Mouse (Mus musculus) kidney, embryonic 14.5 days (tissue): ENCODE data around the gene Mfsd2a. TPM values are rescaled to one million over a fixed set of nuclear protein-coding genes. Genes with fewer than 3 reads are reported as not detected.

Experiments
- ATAC-seq: fragments of 200-750 bp; cut with Nextera tagmentation; 2 replicates; pipeline ENCODE4 v1.8.0; 2017; ENCODE audit warnings: moderate number of reproducible peaks, mild to moderate bottlenecking, moderate TSS enrichment, moderate library complexity; ENCODE audit not compliant: low FRiP score, low TSS enrichment
- H3K27ac ChIP-seq: fragments of 300-500 bp; sonication (generic); 2 replicates; pipeline ENCODE4 v1.5.1; 2014; ENCODE audit warnings: low read depth, mild to moderate bottlenecking, low read length, moderate library complexity, mixed read lengths
- H3K27me3 ChIP-seq: fragments of 300-500 bp; sonication (generic); 2 replicates; pipeline ENCODE4 v1.6.1; 2014; ENCODE audit warnings: mild to moderate bottlenecking, low read length; ENCODE audit not compliant: control insufficient read depth, insufficient read depth
- H3K36me3 ChIP-seq: fragments of 300-500 bp; sonication (generic); 2 replicates; pipeline ENCODE4 v1.6.1; 2014; ENCODE audit warnings: low read length, mixed read lengths; ENCODE audit not compliant: control insufficient read depth, insufficient read depth
- H3K4me1 ChIP-seq: fragments of 300-500 bp; sonication (generic); 2 replicates; pipeline ENCODE4 v1.6.1; 2014; ENCODE audit warnings: low read length, mixed read lengths; ENCODE audit not compliant: control insufficient read depth, insufficient read depth
- H3K4me2 ChIP-seq: fragments of 300-500 bp; sonication (generic); replicated peaks from 2 replicates; pipeline ENCODE4 v1.6.1; 2014; ENCODE audit warnings: low read depth, mild to moderate bottlenecking, low read length
- H3K4me3 ChIP-seq: fragments of 300-500 bp; sonication (generic); 2 replicates; pipeline ENCODE4 v1.5.1; 2014; ENCODE audit warnings: mild to moderate bottlenecking, low read length
- H3K9ac ChIP-seq: fragments of 300-500 bp; sonication (generic); 2 replicates; pipeline ENCODE4 v1.6.1; 2014; ENCODE audit warnings: low read depth, mild to moderate bottlenecking, low read length, moderate library complexity
- H3K9me3 ChIP-seq: fragments of 300-500 bp; sonication (generic); 2 replicates; pipeline ENCODE4 v1.6.1; 2016; ENCODE audit warnings: low read length; ENCODE audit not compliant: control insufficient read depth
- WGBS: fragments of 180-500 bp; shearing (Covaris S2); extraction: QIAGEN DNeasy Blood & Tissue Kit; methylation state at CpG from one replicate; pipeline ENCODE4 v1.1.7; 2014; 5-methylcytosine and 5-hydroxymethylcytosine counted together
- polyA plus RNA-seq: library from polyadenylated mRNA; unstranded; fragments of >200 nt; fragmentation: Nextera tagmentation; extraction: Ambion mirVana; gene quantifications from 2 replicates; pipeline ENCODE4 v1.2.1, GENCODE M21; 2014

Mfsd2a gene
- polyA plus RNA-seq, 1 experiment from 2014 or later: 3.4 TPM

DNA sequence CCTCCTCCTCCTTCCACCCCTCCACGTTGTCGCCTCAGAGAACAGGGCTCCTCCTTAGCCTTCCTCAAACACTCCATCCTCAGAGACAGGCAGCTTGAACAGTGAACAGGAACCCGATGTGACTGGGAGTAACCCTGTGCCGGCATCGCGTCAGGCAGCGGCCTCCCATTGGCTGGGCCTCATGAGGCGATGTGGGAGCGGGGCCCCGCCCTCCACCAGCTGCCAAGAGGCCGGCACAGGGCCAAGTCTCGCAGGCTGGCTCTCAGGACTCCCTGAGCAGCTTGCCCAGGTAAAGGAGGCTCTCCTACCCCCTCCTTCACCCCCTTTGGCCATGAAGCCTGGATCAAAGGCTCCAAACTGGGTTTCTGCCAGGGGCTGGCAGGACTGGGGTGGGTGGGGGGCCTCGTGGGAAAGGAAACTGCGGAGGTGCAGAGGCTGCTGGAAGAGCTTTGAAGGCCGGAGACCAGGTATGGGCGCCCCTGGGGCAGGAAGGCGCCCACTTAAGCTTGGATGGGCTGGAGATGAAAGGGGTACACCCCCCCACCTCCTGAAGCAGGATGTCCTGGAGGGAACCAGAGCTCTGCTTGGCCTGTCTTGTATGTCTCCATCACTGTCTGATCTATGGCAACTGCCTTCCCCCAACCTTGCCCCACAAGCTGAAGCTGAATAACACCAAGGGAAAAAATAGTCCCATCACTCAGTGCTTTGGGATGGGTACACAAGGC, 5.4 kb downstream of the Mfsd2a start:
- peak overlapping the region; percentile 65; the same call in 1 of the 2 replicates for H3K27ac ChIP-seq
- H3K9me3 ChIP-seq: no peaks in the 10 kb centered on the region
- ATAC-seq: peak; percentile 94
- WGBS: 9% methylated on average over 17 of the region's 17 CpGs
- peak overlapping the region; percentile 20; the same call in 1 of the 2 replicates for H3K4me3 ChIP-seq
- H3K4me1 ChIP-seq: peaks cover 14% of the 10 kb centered on the region
- H3K36me3 ChIP-seq: no peaks in the 10 kb centered on the region; the same call in 1 of the 2 replicates
- peak overlapping the region; percentile 44 for H3K4me2 ChIP-seq
- peak overlapping the region; percentile 45; the same call in 1 of the 2 replicates for H3K9ac ChIP-seq
- H3K27me3 ChIP-seq: no peaks in the 10 kb centered on the region

DNA sequence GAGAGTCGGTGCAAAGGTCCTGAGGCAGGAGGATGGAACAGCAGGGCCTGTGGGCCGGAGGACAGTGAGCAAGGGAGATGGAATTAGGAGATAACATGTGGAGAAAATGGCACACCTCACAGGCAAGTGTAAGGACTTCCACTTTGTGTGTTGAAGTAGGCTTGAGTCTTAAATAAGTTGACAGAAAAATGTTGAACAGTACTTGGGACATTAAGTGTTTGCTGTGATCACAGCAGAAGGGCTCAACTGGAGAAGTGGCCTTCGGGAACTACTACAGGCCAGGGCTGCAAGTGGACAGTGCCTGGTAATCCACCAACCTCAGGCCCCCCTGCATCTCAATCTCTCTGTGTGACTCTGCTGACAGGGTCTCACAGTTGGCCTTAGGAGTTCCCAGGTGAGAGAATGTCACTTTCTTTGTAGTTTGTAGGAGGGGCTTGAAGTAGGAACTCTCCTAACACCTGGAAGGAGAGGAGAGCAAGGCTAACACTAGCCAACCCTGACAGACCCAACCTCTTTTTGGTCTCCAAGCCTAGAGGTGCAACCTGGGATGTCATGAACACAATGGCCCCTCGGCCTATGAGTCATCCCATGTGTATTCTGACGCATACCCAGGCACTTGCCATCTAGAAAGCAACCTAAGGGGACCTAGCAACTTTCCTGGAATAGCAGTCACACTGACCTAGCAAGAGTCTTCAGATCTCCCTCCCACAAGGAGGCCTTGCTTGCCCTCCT, 6.1 kb downstream of the Mfsd2a start:
- H3K4me3 ChIP-seq: peak overlapping the region; percentile 20; the same call in 1 of the 2 replicates

DNA sequence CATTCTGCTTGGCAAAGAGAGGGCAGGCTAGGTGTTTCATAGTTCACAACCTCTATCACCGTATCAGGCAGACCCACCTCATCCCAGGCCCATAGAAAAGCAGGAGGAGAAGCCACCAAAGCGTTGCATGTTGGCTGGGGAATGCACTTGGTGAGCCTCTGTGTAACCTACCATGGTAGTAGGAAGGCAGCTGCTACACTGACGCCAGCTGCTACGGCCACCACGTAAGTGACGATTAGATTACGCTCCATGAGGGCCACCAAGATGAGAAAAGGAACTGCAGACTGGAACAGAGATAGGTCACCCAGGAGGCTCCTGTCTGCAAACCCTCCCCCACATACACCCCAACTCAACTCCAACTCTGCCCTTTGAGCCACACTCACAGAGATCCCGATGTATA, 11.9 kb downstream of the Mfsd2a start:
- no peak overlapping the region for H3K27ac ChIP-seq
- H3K4me1 ChIP-seq: no peaks in the 10 kb centered on the region
- WGBS: 92% methylated on average over 8 of the region's 8 CpGs
- no peaks in the 10 kb centered on the region for H3K27me3 ChIP-seq
- no peak for ATAC-seq
- no peak overlapping the region for H3K9ac ChIP-seq
- no peaks in the 10 kb centered on the region for H3K9me3 ChIP-seq
- H3K4me3 ChIP-seq: no peak overlapping the region
- H3K4me2 ChIP-seq: no peak overlapping the region
- no peaks in the 10 kb centered on the region; the same call in 1 of the 2 replicates for H3K36me3 ChIP-seq

More for the DNA sequence above, 6.1 kb downstream of the Mfsd2a start:
- Histone ChIP-seq H3K36me3 (no peaks in the 10 kb centered on the region; the same call in 1 of the 2 replicates), H3K4me1 (peaks cover 11% of the 10 kb centered on the region), H3K4me2 (peak overlapping the region; percentile 44), H3K27me3 (no peaks in the 10 kb centered on the region), H3K27ac (peak overlapping the region; percentile 56; the same call in 1 of the 2 replicates), H3K9me3 (no peaks in the 10 kb centered on the region), H3K9ac (0 out of 2 replicates have a peak overlapping the region, but pooled peaks have one; percentile 23)
- 72% methylated on average over 5 of the region's 5 CpGs for WGBS
- ATAC-seq: peak; percentile 41

DNA sequence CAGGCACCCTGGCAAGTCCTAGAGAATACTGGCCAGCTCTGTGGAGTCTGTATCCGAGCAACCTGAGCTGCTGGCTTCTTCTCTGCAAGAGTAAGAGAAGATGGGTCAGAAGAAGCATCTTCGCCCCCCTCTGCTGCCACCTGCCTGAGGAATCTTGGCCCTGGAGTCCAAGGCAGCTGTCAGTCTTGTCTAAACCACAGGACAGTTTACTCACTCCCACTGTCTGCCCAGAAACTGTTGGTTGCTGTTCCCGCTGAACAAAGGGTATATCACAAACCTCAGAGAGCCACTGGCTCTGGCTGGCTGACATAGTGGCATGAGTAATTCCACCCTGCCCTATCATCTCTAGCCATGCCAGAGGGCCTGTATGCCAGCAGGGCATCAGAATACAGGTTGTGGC, 13.8 kb downstream of the Mfsd2a start:
- Histone ChIP-seq H3K4me1 (no peaks in the 10 kb centered on the region), H3K36me3 (no peaks in the 10 kb centered on the region; the same call in 1 of the 2 replicates), H3K27ac (no peak overlapping the region), H3K9me3 (no peaks in the 10 kb centered on the region), H3K4me3 (no peak overlapping the region), H3K4me2 (no peak overlapping the region), H3K27me3 (no peaks in the 10 kb centered on the region), H3K9ac (no peak overlapping the region)
- ATAC-seq: no peak
- 86% methylated on average over 3 of the region's 3 CpGs for WGBS

DNA sequence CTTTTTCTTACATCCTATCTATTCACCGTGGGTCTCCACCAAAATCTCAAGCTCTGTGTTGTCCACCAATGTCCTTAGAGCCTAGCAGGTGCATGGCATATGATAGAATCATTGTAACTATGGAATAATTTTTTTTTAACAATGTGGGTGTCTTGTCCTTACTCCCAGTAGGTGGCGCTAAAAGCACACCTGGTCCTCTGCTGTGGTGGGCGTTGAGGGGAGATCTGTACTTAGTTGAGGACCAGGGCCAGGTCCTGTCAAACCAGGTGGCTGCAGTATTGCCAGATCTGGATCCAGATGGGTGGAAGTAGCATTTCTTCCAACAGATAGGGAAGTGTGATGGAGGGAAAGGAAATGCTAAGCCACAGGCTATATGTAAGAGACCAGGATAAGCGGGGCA, 16.6 kb downstream of the Mfsd2a start:
- peak; percentile 64; the same call in 1 of the 2 replicates for ATAC-seq
- H3K36me3 ChIP-seq: no peaks in the 10 kb centered on the region; the same call in 1 of the 2 replicates

DNA sequence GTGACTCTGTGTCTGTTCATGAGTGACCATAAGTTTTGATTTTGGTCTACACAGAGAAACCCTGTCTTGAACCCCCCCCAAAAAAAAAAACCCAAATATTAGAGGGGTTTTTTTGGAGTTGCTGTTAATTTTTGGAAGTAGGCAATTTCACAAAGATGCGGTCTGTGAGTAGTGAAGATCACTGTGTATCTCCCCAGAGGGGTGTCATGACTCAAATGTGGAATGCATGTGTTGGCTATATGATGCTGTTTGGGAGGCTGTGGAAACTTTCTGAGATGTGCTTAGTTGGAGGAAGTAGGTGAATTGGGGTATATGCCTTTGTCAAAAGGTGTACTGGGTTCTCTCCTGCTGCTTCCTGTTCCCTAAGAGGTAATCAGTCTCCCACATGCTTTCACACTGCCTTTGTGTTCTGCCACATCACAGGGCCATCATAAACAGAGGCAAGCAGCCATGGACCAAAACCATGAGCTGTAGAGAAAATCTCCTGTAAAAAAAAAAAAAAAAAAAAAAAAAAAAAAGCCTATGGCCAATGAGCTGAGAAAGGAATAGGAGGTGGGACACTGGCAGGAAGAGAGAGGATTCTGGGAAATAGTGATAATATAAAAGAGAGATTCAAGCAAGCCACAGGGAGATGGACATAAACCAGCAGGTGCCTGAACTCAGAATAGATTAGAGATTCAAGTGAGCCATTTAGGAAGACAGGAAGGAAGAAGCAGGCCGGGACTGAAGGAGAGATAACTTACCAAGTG, 21.8 kb downstream of the Mfsd2a start:
- no peaks in the 10 kb centered on the region for H3K36me3 ChIP-seq
- no peaks in the 10 kb centered on the region for H3K9me3 ChIP-seq
- ATAC-seq: no peak
- H3K4me3 ChIP-seq: no peak overlapping the region
- no peak overlapping the region for H3K4me2 ChIP-seq
- 0 out of 2 replicates have a peak, but pooled peaks cover 1% of the 10 kb centered on the region for H3K4me1 ChIP-seq
- no peaks in the 10 kb centered on the region for H3K27me3 ChIP-seq
- no peak overlapping the region for H3K27ac ChIP-seq
- 88% methylated on average over 2 of the region's 2 CpGs for WGBS
- no peak overlapping the region for H3K9ac ChIP-seq

More for the DNA sequence above, 16.6 kb downstream of the Mfsd2a start:
- H3K4me2 ChIP-seq: no peak overlapping the region
- H3K4me3 ChIP-seq: no peak overlapping the region
- H3K9ac ChIP-seq: no peak overlapping the region
- no peak overlapping the region for H3K27ac ChIP-seq
- H3K27me3 ChIP-seq: no peaks in the 10 kb centered on the region
- no peaks in the 10 kb centered on the region for H3K4me1 ChIP-seq
- H3K9me3 ChIP-seq: no peaks in the 10 kb centered on the region
- 26% methylated on average over 4 of the region's 4 CpGs for WGBS

DNA sequence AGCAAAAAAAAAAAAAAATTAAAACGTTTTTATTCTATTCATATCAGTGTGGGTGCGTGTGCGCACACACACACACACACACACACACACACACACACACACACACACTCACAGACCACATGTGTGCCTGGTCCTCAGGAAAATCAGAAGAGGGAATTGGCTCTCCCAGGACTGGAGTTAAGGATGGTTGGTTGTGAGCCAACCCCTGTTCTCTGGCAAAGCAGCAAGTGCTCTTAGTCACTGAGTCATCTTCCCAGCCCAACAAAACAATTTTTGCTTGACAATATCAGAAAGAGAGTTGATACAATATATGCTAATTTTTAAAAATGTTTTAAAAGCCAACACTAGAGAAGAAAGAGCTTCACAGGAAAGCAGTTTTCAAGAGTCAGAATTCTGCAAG, 23.5 kb downstream of the Mfsd2a start:
- Histone ChIP-seq H3K36me3 (no peaks in the 10 kb centered on the region), H3K4me3 (no peak overlapping the region), H3K4me2 (no peak overlapping the region), H3K27ac (no peak overlapping the region), H3K27me3 (no peaks in the 10 kb centered on the region), H3K4me1 (0 out of 2 replicates have a peak, but pooled peaks cover 3% of the 10 kb centered on the region), H3K9me3 (no peaks in the 10 kb centered on the region), H3K9ac (no peak overlapping the region)
- ATAC-seq: no peak
- WGBS: 94% methylated on average over 3 of the region's 3 CpGs

DNA sequence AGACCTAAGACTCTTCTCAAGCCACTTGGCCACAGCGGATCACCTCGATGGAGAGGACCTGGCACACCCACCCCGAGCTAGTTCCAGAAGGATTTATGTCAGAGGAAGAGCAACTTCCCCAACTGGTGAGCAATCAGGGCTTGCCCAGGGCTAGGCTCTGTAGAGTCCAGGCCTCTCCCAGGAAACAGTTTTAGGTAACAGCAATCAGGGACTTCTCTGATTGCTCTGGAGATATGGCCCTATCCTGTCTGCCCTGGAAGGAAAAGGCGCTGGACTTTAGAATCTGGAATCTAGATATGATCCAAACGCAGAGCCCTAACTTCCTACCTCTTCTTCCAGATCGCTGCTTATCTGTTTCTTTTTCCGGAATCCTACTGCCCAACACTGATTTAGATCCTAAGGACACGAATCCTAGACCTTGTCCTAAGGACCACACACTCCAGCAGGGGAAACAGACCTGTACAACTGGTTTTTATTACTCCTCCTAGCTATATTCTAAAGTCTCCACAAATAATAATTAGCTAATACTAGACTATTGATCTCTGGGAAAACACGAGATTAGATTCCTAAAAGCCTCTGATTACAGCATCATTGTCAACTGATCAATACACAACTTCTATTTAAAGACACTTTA, 25.4 kb downstream of the Mfsd2a start:
- Histone ChIP-seq H3K27me3 (no peaks in the 10 kb centered on the region), H3K9me3 (no peaks in the 10 kb centered on the region), H3K4me1 (0 out of 2 replicates have a peak, but pooled peaks cover 3% of the 10 kb centered on the region), H3K36me3 (no peaks in the 10 kb centered on the region), H3K27ac (no peak overlapping the region), H3K4me3 (no peak overlapping the region), H3K4me2 (no peak overlapping the region), H3K9ac (no peak overlapping the region)
- ATAC-seq: no peak
- 76% methylated on average over 9 of the region's 9 CpGs for WGBS
